Mouse (Mus musculus) MEL (cell line): Measurements from ENCODE around the gene Kcnc2. TPM values are rescaled to one million over a fixed set of nuclear protein-coding genes. Genes with fewer than 3 reads are reported as not detected.

Experiments
- DNase-seq: peaks from one replicate; pipeline ENCODE4 v3.0.0; 2011; ENCODE audit warnings: low read depth, low spot score
- H3K27ac ChIP-seq: 2 replicates; pipeline ENCODE4 v1.5.1; 2012; ENCODE audit warnings: low read depth, mild to moderate bottlenecking, control low read depth, low read length, moderate library complexity; ENCODE audit not compliant: control insufficient read depth
- H3K27me3 ChIP-seq, 2 experiments: fragments of 150-350 bp in 1 of 2; sonication (generic) in 1 of 2; 2 replicates each; pipeline ENCODE4 v1.6.1; 2012; ENCODE audit warnings: low read length in 2 of 2, mild to moderate bottlenecking in 2 of 2, improper control_type of control experiment in 1 of 2, moderate library complexity in 1 of 2; ENCODE audit not compliant: insufficient read depth in 2 of 2, control insufficient read depth in 1 of 2
- H3K36me3 ChIP-seq, 2 experiments: 2 replicates each; pipeline ENCODE4 v1.6.1; 2012 to 2014; ENCODE audit warnings: low read length in 2 of 2, improper control_type of control experiment in 1 of 2, inconsistent platforms in 1 of 2, mild to moderate bottlenecking in 1 of 2; ENCODE audit not compliant: insufficient read depth in 2 of 2, control insufficient read depth in 1 of 2
- H3K4me1 ChIP-seq, 2 experiments: fragments of 150-350 bp in 1 of 2; sonication (generic) in 1 of 2; 2 replicates each; pipeline ENCODE4 v1.6.1; 2012; ENCODE audit warnings: low read length in 2 of 2, improper control_type of control experiment in 1 of 2, mild to moderate bottlenecking in 1 of 2; ENCODE audit not compliant: insufficient read depth in 2 of 2, control insufficient read depth in 1 of 2
- H3K4me3 ChIP-seq, 2 experiments: fragments of 150-350 bp in 1 of 2; sonication (generic) in 1 of 2; 2 replicates each; pipeline ENCODE4 v1.5.1; 2012; ENCODE audit warnings: low read depth in 2 of 2, low read length in 2 of 2, mild to moderate bottlenecking in 2 of 2, moderate library complexity in 2 of 2, control low read depth in 1 of 2, improper control_type of control experiment in 1 of 2; ENCODE audit not compliant: control insufficient read depth in 1 of 2, insufficient read depth in 1 of 2
- H3K79me2 ChIP-seq: 2 replicates; pipeline ENCODE4 v1.6.1; 2012; ENCODE audit warnings: mild to moderate bottlenecking, low read length, moderate library complexity; ENCODE audit not compliant: control insufficient read depth, poor library complexity, insufficient read depth
- H3K9ac ChIP-seq: 2 replicates; pipeline ENCODE4 v1.6.1; 2012; ENCODE audit warnings: low read depth, mild to moderate bottlenecking, control low read depth, low read length, moderate library complexity; ENCODE audit not compliant: control insufficient read depth, poor library complexity, severe bottlenecking
- H3K9me3 ChIP-seq: fragments of 150-350 bp; sonication (generic); replicated peaks from 2 replicates; pipeline ENCODE4 v1.6.1; 2012; ENCODE audit warnings: mild to moderate bottlenecking, low read length, improper control_type of control experiment, moderate library complexity; ENCODE audit not compliant: insufficient read depth
- CHD1 ChIP-seq: IDR thresholded peaks from 2 replicates; pipeline ENCODE4 v1.6.1; 2012; ENCODE audit warnings: low read depth, mild to moderate bottlenecking, inconsistent platforms, low read length, improper control_type of control experiment
- CHD2 ChIP-seq: IDR thresholded peaks from 2 replicates; pipeline ENCODE4 v1.6.1; 2011; ENCODE audit warnings: low read length, improper control_type of control experiment
- E2F4 ChIP-seq: IDR thresholded peaks from 2 replicates; pipeline ENCODE4 v1.6.1; 2011; ENCODE audit warnings: low read depth, low read length, improper control_type of control experiment, borderline replicate concordance
- EP300 ChIP-seq, 2 experiments: IDR thresholded peaks; 2 replicates each; pipeline ENCODE4 v1.6.1; 2011; ENCODE audit warnings: improper control_type of control experiment in 2 of 2, low read length in 2 of 2, low read depth in 1 of 2, mild to moderate bottlenecking in 1 of 2
- GABPA ChIP-seq: IDR thresholded peaks from 2 replicates; pipeline ENCODE4 v1.6.1; 2012; ENCODE audit warnings: low read depth, mild to moderate bottlenecking, inconsistent platforms, low read length, improper control_type of control experiment, moderate library complexity
- GATA1 ChIP-seq: IDR thresholded peaks from 2 replicates; pipeline ENCODE4 v1.6.1; 2011; ENCODE audit warnings: low read depth, low read length, improper control_type of control experiment
- HCFC1 ChIP-seq: IDR thresholded peaks from 2 replicates; pipeline ENCODE4 v1.6.1; 2012; ENCODE audit warnings: low read depth, mild to moderate bottlenecking, inconsistent platforms, low read length, improper control_type of control experiment, moderate library complexity
- MAFK ChIP-seq: IDR thresholded peaks from 2 replicates; pipeline ENCODE4 v1.6.1; 2011; ENCODE audit warnings: low read depth, mild to moderate bottlenecking, low read length, improper control_type of control experiment, borderline replicate concordance
- MAX ChIP-seq: IDR thresholded peaks from 2 replicates; pipeline ENCODE4 v1.6.1; 2011; ENCODE audit warnings: low read length, improper control_type of control experiment
- MAZ ChIP-seq: IDR thresholded peaks from 2 replicates; pipeline ENCODE4 v1.6.1; 2012; ENCODE audit warnings: low read depth, mild to moderate bottlenecking, inconsistent platforms, low read length, improper control_type of control experiment
- MYB ChIP-seq: IDR thresholded peaks from 2 replicates; pipeline ENCODE4 v1.6.1; 2011; ENCODE audit warnings: mild to moderate bottlenecking, low read depth, low read length, improper control_type of control experiment
- NELFE ChIP-seq: IDR thresholded peaks from 2 replicates; pipeline ENCODE4 v1.6.1; 2011; ENCODE audit warnings: low read depth, low read length, improper control_type of control experiment
- POLR2AphosphoS5 ChIP-seq: IDR thresholded peaks from 2 replicates; pipeline ENCODE4 v1.6.1; 2012; ENCODE audit warnings: low read depth, borderline replicate concordance, mild to moderate bottlenecking, inconsistent platforms, low read length, moderate library complexity, mixed read lengths
- RCOR1 ChIP-seq: IDR thresholded peaks from 2 replicates; pipeline ENCODE4 v1.6.1; 2012; ENCODE audit warnings: low read depth, mild to moderate bottlenecking, inconsistent platforms, low read length, improper control_type of control experiment
- TAL1 ChIP-seq: IDR thresholded peaks from 2 replicates; pipeline ENCODE4 v1.6.1; 2012; ENCODE audit warnings: mild to moderate bottlenecking, inconsistent platforms, low read length, moderate library complexity, mixed read lengths
- USF1 ChIP-seq: IDR thresholded peaks from 2 replicates; pipeline ENCODE4 v1.6.1; 2014; ENCODE audit warnings: low read depth, mild to moderate bottlenecking, inconsistent platforms, low read length, improper control_type of control experiment, moderate library complexity
- USF2 ChIP-seq, 2 experiments: IDR thresholded peaks; 2 replicates each; pipeline ENCODE4 v1.6.1; 2011 to 2012; ENCODE audit warnings: improper control_type of control experiment in 2 of 2, low read length in 2 of 2, borderline replicate concordance in 1 of 2, inconsistent platforms in 1 of 2, low read depth in 1 of 2, mild to moderate bottlenecking in 1 of 2; ENCODE audit not compliant: insufficient read depth in 1 of 2
- ZKSCAN1 ChIP-seq: IDR thresholded peaks from 2 replicates; pipeline ENCODE4 v1.6.1; 2012; ENCODE audit warnings: low read depth, mild to moderate bottlenecking, inconsistent platforms, low read length, improper control_type of control experiment, moderate library complexity
- ZNF384 ChIP-seq: IDR thresholded peaks from 2 replicates; pipeline ENCODE4 v1.6.1; 2012; ENCODE audit warnings: low read depth, mild to moderate bottlenecking, inconsistent platforms, low read length, improper control_type of control experiment
- polyA plus RNA-seq, 2 experiments: library from polyadenylated mRNA; stranded (reverse) in 1 of 2; unstranded in 1 of 2; fragments of >175 nt in 1 of 2; fragments of >200 nt in 1 of 2; gene quantifications; 2 replicates each; pipeline versions ENCODE4 v1.2.1 to v1.2.4; 2012; ENCODE audit warnings: low replicate concordance in 2 of 2, low read depth in 1 of 2; ENCODE audit not compliant: insufficient read length in 2 of 2, insufficient read depth in 1 of 2, missing spikeins in 1 of 2
- total RNA-seq: library from RNA; depleted of rRNA; stranded (reverse); fragments of 300-350 nt; gene quantifications from 2 replicates; pipeline ENCODE4 v1.2.3, GENCODE M21; 2012

Kcnc2 gene
- total and polyA plus RNA-seq, 3 experiments = not detected

DNA sequence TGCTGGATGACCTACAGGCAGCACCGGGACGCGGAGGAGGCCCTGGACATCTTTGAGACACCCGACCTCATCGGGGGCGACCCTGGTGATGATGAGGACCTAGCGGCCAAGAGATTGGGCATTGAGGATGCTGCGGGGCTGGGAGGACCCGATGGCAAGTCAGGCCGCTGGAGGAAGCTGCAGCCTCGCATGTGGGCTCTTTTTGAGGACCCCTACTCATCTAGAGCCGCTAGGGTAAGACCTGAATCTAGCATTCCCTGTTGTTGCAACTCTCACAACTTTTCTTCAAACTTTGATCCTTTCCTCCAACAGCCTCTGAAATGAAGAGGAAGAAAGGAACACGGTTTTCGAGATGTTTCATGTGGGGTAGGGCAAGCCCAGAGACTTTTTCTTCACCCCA, 1.2 kb downstream of the Kcnc2 start:
- H3K9me3 ChIP-seq = no peaks in the 10 kb centered on the region
- H3K27me3 ChIP-seq = no peaks in the 10 kb centered on the region
- DNase-seq = no peak
- H3K79me2 ChIP-seq = no peaks in the 10 kb centered on the region
- no peak overlapping the region for H3K27ac ChIP-seq
- no peaks in the 10 kb centered on the region for H3K36me3 ChIP-seq
- no peak for TF ChIP-seq EP300 (IDR thresholded peaks at IDR 0.05; ENCODE audit: low read depth in 1 of 2, low read length in 2 of 2)
- TF ChIP-seq HCFC1 = no peak
- no peak for TF ChIP-seq RCOR1
- no peak for TF ChIP-seq ZKSCAN1
- TF ChIP-seq MAX = no peak
- TF ChIP-seq CHD1 = no peak
- TF ChIP-seq MYB = no peak
- TF ChIP-seq MAFK = no peak
- no peak for TF ChIP-seq TAL1
- TF ChIP-seq ZNF384 = no peak
- no peak for TF ChIP-seq GATA1
- no peak for TF ChIP-seq USF1
- no peak for TF ChIP-seq USF2 (IDR thresholded peaks at IDR 0.05; ENCODE audit: borderline replicate concordance in 1 of 2, insufficient read depth in 1 of 2, low read depth in 1 of 2, low read length in 2 of 2)
- TF ChIP-seq CHD2 = no peak
- no peak for TF ChIP-seq MAZ
- H3K4me3 ChIP-seq = no peak overlapping the region
- no peaks in the 10 kb centered on the region for H3K4me1 ChIP-seq
- H3K9ac ChIP-seq = no peak overlapping the region

- no peak for DNase-seq
- H3K9me3 ChIP-seq = no peaks in the 10 kb centered on the region
- H3K36me3 ChIP-seq = no peaks in the 10 kb centered on the region
- H3K4me3 ChIP-seq = no peak overlapping the region
- no peaks in the 10 kb centered on the region for H3K4me1 ChIP-seq
- no peaks in the 10 kb centered on the region for H3K27me3 ChIP-seq
- no peak overlapping the region for H3K27ac ChIP-seq
- H3K9ac ChIP-seq = no peak overlapping the region
- H3K79me2 ChIP-seq = no peaks in the 10 kb centered on the region
- TF ChIP-seq RCOR1 (no peak), E2F4 (no peak), NELFE (no peak), MAX (no peak), GABPA (no peak), MAFK (no peak), POLR2AphosphoS5 (no peak), ZNF384 (no peak)
Measured at GRCm38 (mm10) chr10:112277996-112278395, 7.1 kb downstream of the Kcnc2 start.
